Mouse (Mus musculus) kidney, postnatal 0 days (tissue): Measurements from ENCODE around the gene Csrnp1. TPM values are rescaled to one million over a fixed set of nuclear protein-coding genes. Genes with fewer than 3 reads are reported as not detected.
"Not testable (repeated sequence)": the region's sequence is repeated elsewhere in the genome, so short reads cannot be mapped to it uniquely, and the experiment has no call there.

Source experiments
- ATAC-seq: fragments of 200-750 bp; cut with Nextera tagmentation; replicated peaks from 2 replicates; pipeline ENCODE4 v1.8.0; 2017; ENCODE audit warnings: low read depth, moderate number of reproducible peaks, moderate TSS enrichment, moderate library complexity; ENCODE audit not compliant: low FRiP score
- DNase-seq: peaks from one replicate; pipeline ENCODE4 v3.0.0-alpha.2; 2016; ENCODE audit warnings: low spot score
- H3K27ac ChIP-seq: fragments of 300-500 bp; sonication (generic); 2 replicates; pipeline ENCODE4 v1.5.1; 2014; ENCODE audit warnings: mild to moderate bottlenecking
- H3K27me3 ChIP-seq: fragments of 300-500 bp; sonication (generic); 2 replicates; pipeline ENCODE4 v1.6.1; 2014; ENCODE audit warnings: low read length, mixed read lengths; ENCODE audit not compliant: insufficient read depth
- H3K36me3 ChIP-seq: fragments of 300-500 bp; sonication (generic); 2 replicates; pipeline ENCODE4 v1.6.1; 2014; ENCODE audit warnings: low read length, mixed read lengths; ENCODE audit not compliant: insufficient read depth
- H3K4me1 ChIP-seq: fragments of 300-500 bp; sonication (generic); replicated peaks from 2 replicates; pipeline ENCODE4 v1.6.1; 2014; ENCODE audit warnings: antibody characterized with exemption, low read length, mixed read lengths; ENCODE audit not compliant: insufficient read depth
- H3K4me2 ChIP-seq: fragments of 300-500 bp; sonication (generic); 2 replicates; pipeline ENCODE4 v1.6.1; 2014; ENCODE audit warnings: mild to moderate bottlenecking, low read length, moderate library complexity, mixed read lengths
- H3K4me3 ChIP-seq: fragments of 300-500 bp; sonication (generic); replicated peaks from 2 replicates; pipeline ENCODE4 v1.5.1; 2014; ENCODE audit warnings: low read depth, low read length
- H3K9ac ChIP-seq: fragments of 300-500 bp; sonication (generic); 2 replicates; pipeline ENCODE4 v1.6.1; 2014; ENCODE audit warnings: low read depth, low read length
- H3K9me3 ChIP-seq: fragments of 300-500 bp; sonication (generic); replicated peaks from 2 replicates; pipeline ENCODE4 v1.6.1; 2016; ENCODE audit warnings: low read length, inconsistent platforms, mixed read lengths
- CTCF ChIP-seq: IDR thresholded peaks from 2 replicates; pipeline ENCODE4 v1.5.1; 2016; ENCODE audit warnings: antibody characterized with exemption, low read depth, mild to moderate bottlenecking, moderate library complexity
- WGBS: fragments of 180-500 bp; shearing (Covaris S2); extraction: QIAGEN DNeasy Blood & Tissue Kit; methylation state at CpG from one replicate; pipeline ENCODE4 v1.1.7; 2014; 5-methylcytosine and 5-hydroxymethylcytosine counted together
- polyA plus RNA-seq: library from polyadenylated mRNA; unstranded; fragments of >200 nt; fragmentation: Nextera tagmentation; extraction: Ambion mirVana; gene quantifications from 2 replicates; pipeline ENCODE4 v1.2.1, GENCODE M21; 2015

Gene Csrnp1
- polyA plus RNA-seq, 1 experiment from 2014 or later = 4.8 TPM

DNA sequence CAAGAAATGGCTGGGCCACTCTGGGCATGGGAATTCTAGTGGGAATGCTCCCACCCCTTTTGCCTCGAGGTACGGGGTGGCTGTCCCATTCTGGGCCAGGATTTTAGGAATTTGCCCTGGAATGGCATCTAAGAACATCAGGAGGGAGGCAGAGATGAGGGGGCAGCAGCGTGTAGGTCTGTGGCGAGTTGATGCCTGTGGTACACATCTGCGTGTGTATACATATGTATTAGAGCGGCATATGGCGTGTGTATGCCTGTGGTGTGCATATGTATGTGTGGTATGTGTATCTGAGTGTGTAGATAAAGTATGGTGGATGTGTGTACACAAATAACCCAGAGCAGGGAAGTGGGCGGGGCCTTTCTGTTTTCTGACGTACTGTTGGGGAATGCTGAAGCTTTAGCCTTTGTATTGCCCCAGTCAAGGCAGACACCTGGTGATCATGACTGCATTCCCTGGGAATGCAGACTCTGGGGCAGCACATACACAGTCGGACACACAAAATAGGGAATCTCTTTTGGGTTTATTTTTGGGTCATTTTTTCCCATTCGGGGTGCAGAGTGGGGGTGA is 28.9 kb upstream of the Csrnp1 start:
- Histone ChIP-seq H3K4me3 (no peak overlapping the region), H3K27me3 (no peaks in the 10 kb centered on the region), H3K36me3 (no peaks in the 10 kb centered on the region)

DNA sequence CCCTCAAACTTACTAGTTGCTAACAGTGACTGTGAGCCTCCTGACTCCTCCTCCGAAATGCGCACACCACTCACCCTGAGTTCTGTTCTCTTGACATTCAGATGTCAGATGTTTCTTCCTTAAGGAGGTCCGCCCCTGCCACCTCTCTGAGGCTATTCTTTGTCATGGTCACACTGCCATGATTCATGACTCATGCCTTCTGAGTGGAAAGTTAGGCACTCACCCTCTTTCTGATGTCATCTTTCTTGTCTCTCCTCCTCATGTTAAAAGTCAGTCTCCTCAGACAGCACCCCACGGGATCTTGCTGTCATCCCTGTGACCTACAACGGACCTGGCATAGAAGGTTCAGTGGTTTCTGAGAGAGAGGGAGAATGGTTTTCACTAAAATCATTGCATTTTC is 28.3 kb upstream of the Csrnp1 start:
- Histone ChIP-seq H3K9ac (no peak overlapping the region), H3K4me3 (no peak overlapping the region), H3K27ac (no peak overlapping the region), H3K4me2 (no peak overlapping the region), H3K9me3 (no peaks in the 10 kb centered on the region), H3K4me1 (0 out of 2 replicates have a peak, but pooled peaks cover 4% of the 10 kb centered on the region), H3K36me3 (no peaks in the 10 kb centered on the region), H3K27me3 (no peaks in the 10 kb centered on the region)
- ATAC-seq (no peak), DNase-seq (no peak)
- no peak for TF ChIP-seq CTCF
- WGBS = 78% methylated on average over 5 of the region's 5 CpGs

More for the DNA sequence above, 28.9 kb upstream of the Csrnp1 start:
- Histone ChIP-seq H3K9ac (no peak overlapping the region), H3K4me2 (no peak overlapping the region), H3K4me1 (0 out of 2 replicates have a peak, but pooled peaks cover 4% of the 10 kb centered on the region), H3K9me3 (no peaks in the 10 kb centered on the region), H3K27ac (no peak overlapping the region)
- DNase-seq = no peak
- WGBS = 74% methylated on average over 11 of the region's 11 CpGs
- no peak for ATAC-seq
- no peak for TF ChIP-seq CTCF

DNA sequence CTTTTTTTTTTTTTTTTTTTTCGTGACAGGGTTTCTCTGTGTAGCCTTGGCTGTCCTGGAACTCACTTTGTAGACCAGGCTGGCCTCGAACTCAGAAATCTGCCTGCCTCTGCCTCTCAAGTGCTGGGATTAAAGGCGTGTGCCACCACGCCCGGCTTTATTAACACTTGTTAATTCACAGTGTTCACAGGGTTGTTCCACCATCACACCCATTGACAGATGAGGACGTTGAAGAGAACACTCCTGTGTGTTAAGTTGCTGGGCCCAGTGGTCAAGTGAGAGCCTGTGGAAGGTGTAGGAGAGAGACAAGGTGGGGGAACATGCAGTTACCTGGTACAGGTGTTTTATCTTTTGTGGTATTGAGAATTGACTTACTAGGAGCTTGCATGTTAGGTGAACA is 27.7 kb upstream of the Csrnp1 start:
- DNase-seq, H3K27me3 ChIP-seq, H3K4me3 ChIP-seq, H3K9me3 ChIP-seq, ATAC-seq, H3K4me2 ChIP-seq, H3K27ac ChIP-seq, H3K9ac ChIP-seq, H3K36me3 ChIP-seq, H3K4me1 ChIP-seq: not testable (repeated sequence)
- WGBS = 85% methylated on average over 6 of the region's 6 CpGs

DNA sequence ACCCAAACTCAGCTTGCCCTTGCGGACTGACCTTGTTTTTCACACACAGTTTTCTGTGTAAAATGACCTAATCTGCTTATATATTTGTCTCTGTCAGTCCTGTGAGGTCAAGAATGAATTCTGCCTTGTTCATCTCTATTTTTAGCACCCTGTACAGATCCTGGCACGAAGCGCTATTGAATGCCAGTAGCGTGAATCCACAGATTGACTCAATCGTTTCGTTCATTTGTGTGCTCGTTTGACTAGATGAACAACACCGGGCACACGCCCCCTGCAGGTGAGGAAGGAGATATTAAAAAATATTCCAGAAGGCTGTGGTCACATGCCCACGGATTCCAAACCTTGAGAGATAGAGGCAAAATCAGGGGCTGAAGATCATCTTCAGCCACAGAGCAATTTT is 27.1 kb upstream of the Csrnp1 start:
- WGBS = 0% methylated on average over 10 of the region's 10 CpGs
- H3K4me1 ChIP-seq = 0 out of 2 replicates have a peak, but pooled peaks cover 4% of the 10 kb centered on the region
- H3K4me3 ChIP-seq = peak overlapping the region; percentile 28
- DNase-seq = peak; percentile 89
- H3K9ac ChIP-seq = no peak overlapping the region; the same call in 1 of the 2 replicates
- no peaks in the 10 kb centered on the region for H3K27me3 ChIP-seq
- H3K27ac ChIP-seq = peak overlapping the region; percentile 43; the same call in 1 of the 2 replicates
- no peaks in the 10 kb centered on the region for H3K9me3 ChIP-seq
- H3K4me2 ChIP-seq = peak overlapping the region; percentile 60
- no peaks in the 10 kb centered on the region for H3K36me3 ChIP-seq
- ATAC-seq = peak; percentile 35
- peak; percentile 79 for TF ChIP-seq CTCF

GRCm38 (mm10) chr9:120010781-120011511 is 26.5 kb upstream of the Csrnp1 start:
- 0 out of 2 replicates have a peak, but pooled peaks cover 4% of the 10 kb centered on the region for H3K4me1 ChIP-seq
- ATAC-seq (peak; percentile 89), DNase-seq (peak; percentile 94)
- no peaks in the 10 kb centered on the region for H3K9me3 ChIP-seq
- H3K36me3 ChIP-seq = no peaks in the 10 kb centered on the region
- no peak for TF ChIP-seq CTCF
- H3K9ac ChIP-seq = no peak overlapping the region; the same call in 1 of the 2 replicates
- peak overlapping the region; percentile 28 for H3K4me3 ChIP-seq
- H3K27me3 ChIP-seq = no peaks in the 10 kb centered on the region
- 3% methylated on average over 49 of the region's 60 CpGs for WGBS
- peak overlapping the region; percentile 52 for H3K27ac ChIP-seq
- peak overlapping the region; percentile 60 for H3K4me2 ChIP-seq

- H3K27me3 ChIP-seq = no peaks in the 10 kb centered on the region
- 0 out of 2 replicates have a peak, but pooled peaks cover 4% of the 10 kb centered on the region for H3K4me1 ChIP-seq
- H3K9ac ChIP-seq = no peak overlapping the region
- no peak overlapping the region for H3K27ac ChIP-seq
- no peak overlapping the region for H3K4me3 ChIP-seq
- DNase-seq = no peak
- no peak for ATAC-seq
- 91% methylated on average over 3 of the region's 3 CpGs for WGBS
- H3K9me3 ChIP-seq = no peaks in the 10 kb centered on the region
- TF ChIP-seq CTCF = no peak
- no peak overlapping the region for H3K4me2 ChIP-seq
- no peaks in the 10 kb centered on the region for H3K36me3 ChIP-seq
These were observed 25.4 kb upstream of the Csrnp1 start for GRCm38 (mm10) chr9:120009871-120010270.
